Mouse (Mus musculus): ENCODE measurements around the gene Iqsec3. TPM values are rescaled to one million over a fixed set of nuclear protein-coding genes. Genes with fewer than 3 reads are reported as not detected.

Iqsec3 gene
- polyA plus RNA-seq, 1 experiment from 2014 or later, result 0.03 TPM

DNA sequence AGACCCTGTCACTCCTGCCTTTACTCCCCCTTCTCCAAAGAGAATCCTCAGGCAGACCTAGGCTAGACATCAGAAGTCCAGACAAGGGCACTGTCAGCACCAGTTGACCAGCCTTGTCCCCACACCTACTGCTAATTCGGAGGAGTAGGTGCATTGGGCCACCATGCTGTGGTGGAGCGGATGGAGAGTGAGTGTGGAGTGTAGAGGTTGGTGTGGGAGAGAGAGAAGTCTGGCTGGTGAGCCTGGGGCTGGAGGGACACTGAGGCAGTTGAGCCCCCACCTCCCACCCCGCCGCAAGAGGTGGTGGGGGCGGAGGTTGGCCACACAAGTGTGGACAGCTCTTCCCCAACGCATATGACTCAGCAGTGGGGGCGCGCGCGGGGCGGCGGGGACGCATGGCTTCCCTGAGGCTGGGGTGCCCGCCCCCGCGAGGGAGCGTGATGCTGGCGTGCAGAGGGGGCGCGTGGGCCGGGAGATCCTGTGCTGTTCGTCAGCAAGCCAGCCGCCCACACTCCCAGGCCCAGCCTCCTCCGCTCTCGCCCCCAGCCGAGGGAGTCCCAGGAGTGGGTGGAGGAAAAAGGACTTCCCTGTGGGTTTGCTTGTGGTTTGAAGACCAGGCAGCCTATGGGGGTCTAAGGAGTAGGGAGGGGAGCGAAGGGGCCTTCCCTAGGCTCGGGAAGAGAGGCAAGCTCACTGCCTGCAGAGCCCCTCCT, 10.7 kb downstream of the Iqsec3 start:
- no peak overlapping the region for H3K27ac ChIP-seq (ENCODE audit: low read depth, low read length)
- DNase-seq (ENCODE audit: low spot score) (no peak), ATAC-seq (replicated peaks; ENCODE audit: low FRiP score) (no peak)
- no peak overlapping the region for H3K4me3 ChIP-seq (ENCODE audit: low read depth, low read length)
- H3K4me1 ChIP-seq (replicated peaks; ENCODE audit: control insufficient read depth, insufficient read depth, low read length), result no peaks in the 10 kb centered on the region
- WGBS, result 3% methylated on average over 27 of the region's 28 CpGs
- H3K9me3 ChIP-seq (ENCODE audit: control insufficient read depth, low read length), result no peaks in the 10 kb centered on the region
- peak overlapping the region; percentile 24 for H3K4me2 ChIP-seq
- H3K9ac ChIP-seq (ENCODE audit: low read depth, low read length), result no peak overlapping the region
- H3K36me3 ChIP-seq (ENCODE audit: control insufficient read depth, insufficient read depth, low read length), result no peaks in the 10 kb centered on the region
- H3K27me3 ChIP-seq (replicated peaks; ENCODE audit: control insufficient read depth, insufficient read depth, low read length), result no peaks in the 10 kb centered on the region; the same call in 1 of the 2 replicates

DNA sequence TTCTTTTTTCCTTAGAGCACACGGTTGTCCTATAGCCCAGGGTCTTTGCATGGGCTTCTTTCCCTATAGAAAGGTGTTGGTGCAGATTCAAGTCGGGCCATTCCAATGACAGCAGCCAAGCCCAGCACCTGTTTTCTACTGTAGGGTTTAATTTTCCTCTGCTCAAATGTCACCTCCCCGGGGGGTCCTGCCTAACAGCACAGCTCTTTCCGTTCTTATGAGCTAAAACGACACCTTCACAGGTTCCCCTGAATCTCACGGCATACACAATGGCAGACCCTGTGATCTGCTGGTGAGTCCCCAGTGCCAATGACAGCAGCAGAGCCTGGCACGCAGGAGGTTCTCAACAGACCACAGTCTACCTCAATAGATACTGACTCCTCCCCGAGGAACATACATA, 16.1 kb downstream of the Iqsec3 start:
- H3K4me1 ChIP-seq (replicated peaks; ENCODE audit: control insufficient read depth, insufficient read depth, low read length), result no peaks in the 10 kb centered on the region
- no peak overlapping the region for H3K4me2 ChIP-seq
- H3K36me3 ChIP-seq (ENCODE audit: control insufficient read depth, insufficient read depth, low read length), result no peaks in the 10 kb centered on the region
- H3K4me3 ChIP-seq (ENCODE audit: low read depth, low read length), result no peak overlapping the region
- DNase-seq (ENCODE audit: low spot score) (no peak), ATAC-seq (replicated peaks; ENCODE audit: low FRiP score) (no peak)
- no peaks in the 10 kb centered on the region for H3K9me3 ChIP-seq (ENCODE audit: control insufficient read depth, low read length)
- WGBS, result 51% methylated on average over 8 of the region's 8 CpGs
- no peak overlapping the region for H3K9ac ChIP-seq (ENCODE audit: low read depth, low read length)
- no peaks in the 10 kb centered on the region for H3K27me3 ChIP-seq (replicated peaks; ENCODE audit: control insufficient read depth, insufficient read depth, low read length)
- no peak overlapping the region for H3K27ac ChIP-seq (ENCODE audit: low read depth, low read length)

DNA sequence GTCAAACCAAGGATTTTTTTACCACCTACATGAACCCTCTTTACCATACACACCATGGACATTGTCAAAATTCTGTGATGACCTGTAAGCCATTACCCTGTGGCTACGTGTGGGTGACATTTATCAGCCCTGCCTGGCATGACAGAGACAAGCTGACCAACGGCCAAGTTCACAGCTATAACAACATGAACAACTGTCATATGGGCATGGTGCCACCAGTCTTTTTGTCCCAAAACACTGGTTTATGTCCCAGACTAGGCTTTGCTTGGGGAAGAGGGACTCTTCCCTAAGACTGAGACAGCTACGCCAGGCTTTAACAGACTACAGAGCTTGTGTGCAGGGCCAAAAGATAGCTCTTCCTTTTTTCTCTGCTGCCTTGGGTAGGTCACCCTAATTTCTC, 16.8 kb downstream of the Iqsec3 start:
- Histone ChIP-seq H3K4me1 (replicated peaks; ENCODE audit: control insufficient read depth, insufficient read depth, low read length) (no peaks in the 10 kb centered on the region), H3K4me2 (no peak overlapping the region), H3K36me3 (ENCODE audit: control insufficient read depth, insufficient read depth, low read length) (no peaks in the 10 kb centered on the region), H3K4me3 (ENCODE audit: low read depth, low read length) (no peak overlapping the region), H3K27ac (ENCODE audit: low read depth, low read length) (no peak overlapping the region), H3K9ac (ENCODE audit: low read depth, low read length) (no peak overlapping the region), H3K9me3 (ENCODE audit: control insufficient read depth, low read length) (no peaks in the 10 kb centered on the region), H3K27me3 (replicated peaks; ENCODE audit: control insufficient read depth, insufficient read depth, low read length) (no peaks in the 10 kb centered on the region)
- 74% methylated on average over 3 of the region's 3 CpGs for WGBS
- no peak for DNase-seq (ENCODE audit: low spot score)
- no peak for ATAC-seq (replicated peaks; ENCODE audit: low FRiP score)

DNA sequence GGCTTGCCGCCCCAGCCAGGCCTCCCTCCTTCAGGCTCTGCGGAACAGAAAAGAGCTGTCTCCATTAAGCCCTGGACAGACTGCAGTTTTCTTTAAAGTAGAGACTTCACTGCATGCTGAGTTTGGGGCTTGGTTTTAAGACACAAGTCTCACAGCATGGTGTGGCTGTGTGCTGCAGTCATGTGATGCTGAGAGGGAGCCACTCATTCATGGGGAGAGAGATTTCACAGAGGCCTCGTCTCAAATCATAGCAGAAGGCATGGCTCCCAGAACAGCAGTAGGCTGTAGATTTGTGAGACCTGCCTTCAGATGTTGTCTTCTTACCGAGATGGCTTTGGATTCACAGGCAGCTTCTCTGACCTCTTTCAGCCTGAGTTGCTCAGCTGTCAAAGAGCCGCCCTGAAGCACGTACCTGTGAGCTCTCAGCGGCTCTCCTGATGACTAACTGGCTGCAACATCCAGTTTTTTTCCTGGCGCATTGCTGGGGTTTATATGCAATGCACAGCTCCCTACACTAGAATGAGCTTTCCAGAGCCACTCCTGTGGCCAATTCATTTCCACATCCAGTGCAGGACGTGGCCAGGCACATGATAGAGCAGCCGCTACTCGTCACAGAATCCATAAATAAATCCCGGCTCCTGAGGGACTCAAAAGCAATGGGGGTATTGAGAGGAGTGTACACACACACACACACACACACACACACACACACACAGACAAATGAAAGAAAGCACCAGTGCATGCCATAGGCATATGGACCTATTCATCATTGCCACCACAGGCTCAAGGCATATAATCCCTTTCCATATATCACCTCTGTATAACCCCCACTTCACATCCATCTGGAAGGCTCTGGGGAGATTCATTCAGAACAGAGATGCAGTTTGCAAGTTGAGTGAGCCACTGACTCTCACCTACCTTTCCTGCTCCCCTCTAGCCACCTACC, 18.7 kb downstream of the Iqsec3 start:
- Histone ChIP-seq H3K27ac (ENCODE audit: low read depth, low read length) (no peak overlapping the region), H3K4me3 (ENCODE audit: low read depth, low read length) (no peak overlapping the region), H3K9ac (ENCODE audit: low read depth, low read length) (no peak overlapping the region), H3K4me1 (replicated peaks; ENCODE audit: control insufficient read depth, insufficient read depth, low read length) (no peaks in the 10 kb centered on the region), H3K4me2 (no peak overlapping the region), H3K36me3 (ENCODE audit: control insufficient read depth, insufficient read depth, low read length) (no peaks in the 10 kb centered on the region), H3K27me3 (replicated peaks; ENCODE audit: control insufficient read depth, insufficient read depth, low read length) (no peaks in the 10 kb centered on the region), H3K9me3 (ENCODE audit: control insufficient read depth, low read length) (no peaks in the 10 kb centered on the region)
- WGBS, result 66% methylated on average over 12 of the region's 12 CpGs
- DNase-seq (ENCODE audit: low spot score) (no peak), ATAC-seq (replicated peaks; ENCODE audit: low FRiP score) (no peak)

DNA sequence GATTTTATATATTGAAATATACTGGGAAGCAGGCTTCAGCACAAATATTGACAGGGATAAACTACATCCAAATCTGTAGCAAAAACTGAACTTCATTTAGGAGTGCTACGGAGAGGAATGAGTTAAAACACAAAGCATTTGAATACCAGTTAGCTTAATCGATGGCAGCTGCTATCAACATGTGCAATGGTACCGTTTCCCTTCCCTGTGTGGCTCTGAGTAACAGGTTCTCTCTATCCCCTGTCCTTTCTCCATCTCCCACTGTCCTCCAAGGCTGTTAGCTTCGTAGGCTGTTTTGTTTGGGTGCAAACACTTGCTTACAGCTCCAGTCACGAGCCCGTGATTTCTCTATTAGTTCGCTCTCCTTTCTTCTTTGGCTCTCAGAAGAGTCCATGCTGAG, 19.7 kb downstream of the Iqsec3 start:
- H3K9ac ChIP-seq (ENCODE audit: low read depth, low read length), result no peak overlapping the region
- no peak for DNase-seq (ENCODE audit: low spot score)
- 48% methylated on average over 7 of the region's 7 CpGs for WGBS
- no peak for ATAC-seq (replicated peaks; ENCODE audit: low FRiP score)
- H3K9me3 ChIP-seq (ENCODE audit: control insufficient read depth, low read length), result no peaks in the 10 kb centered on the region
- H3K4me1 ChIP-seq (replicated peaks; ENCODE audit: control insufficient read depth, insufficient read depth, low read length), result no peaks in the 10 kb centered on the region
- H3K4me3 ChIP-seq (ENCODE audit: low read depth, low read length), result no peak overlapping the region
- H3K27me3 ChIP-seq (replicated peaks; ENCODE audit: control insufficient read depth, insufficient read depth, low read length), result no peaks in the 10 kb centered on the region
- no peaks in the 10 kb centered on the region for H3K36me3 ChIP-seq (ENCODE audit: control insufficient read depth, insufficient read depth, low read length)
- no peak overlapping the region for H3K4me2 ChIP-seq
- H3K27ac ChIP-seq (ENCODE audit: low read depth, low read length), result no peak overlapping the region

DNA sequence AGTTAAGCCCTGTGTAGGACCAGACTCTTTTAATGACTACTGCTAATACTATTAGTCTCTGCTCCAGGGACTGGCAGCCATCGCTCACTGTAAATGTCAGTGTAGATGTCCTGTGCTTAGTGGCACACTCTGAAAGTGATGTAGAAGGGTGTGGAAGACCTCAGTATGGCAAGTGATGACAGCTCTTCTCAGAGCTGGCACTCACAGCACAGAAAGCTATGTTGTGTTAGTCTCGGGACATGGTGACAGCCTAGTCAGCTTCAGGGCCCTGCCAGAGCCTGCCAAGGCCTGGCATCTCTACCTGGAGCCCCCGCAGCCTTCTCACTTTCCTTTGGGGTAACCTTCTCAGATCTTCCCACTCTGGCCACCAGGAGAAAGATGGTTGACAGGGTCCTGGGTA, 21.8 kb downstream of the Iqsec3 start:
- no peak overlapping the region for H3K9ac ChIP-seq (ENCODE audit: low read depth, low read length)
- H3K36me3 ChIP-seq (ENCODE audit: control insufficient read depth, insufficient read depth, low read length), result no peaks in the 10 kb centered on the region
- no peak overlapping the region for H3K4me3 ChIP-seq (ENCODE audit: low read depth, low read length)
- H3K27me3 ChIP-seq (replicated peaks; ENCODE audit: control insufficient read depth, insufficient read depth, low read length), result no peaks in the 10 kb centered on the region
- no peak overlapping the region for H3K27ac ChIP-seq (ENCODE audit: low read depth, low read length)
- no peak for ATAC-seq (replicated peaks; ENCODE audit: low FRiP score)
- H3K9me3 ChIP-seq (ENCODE audit: control insufficient read depth, low read length), result no peaks in the 10 kb centered on the region
- H3K4me1 ChIP-seq (replicated peaks; ENCODE audit: control insufficient read depth, insufficient read depth, low read length), result no peaks in the 10 kb centered on the region
- no peak for DNase-seq (ENCODE audit: low spot score)
- WGBS, result 75% methylated on average over 3 of the region's 3 CpGs
- H3K4me2 ChIP-seq, result no peak overlapping the region

DNA sequence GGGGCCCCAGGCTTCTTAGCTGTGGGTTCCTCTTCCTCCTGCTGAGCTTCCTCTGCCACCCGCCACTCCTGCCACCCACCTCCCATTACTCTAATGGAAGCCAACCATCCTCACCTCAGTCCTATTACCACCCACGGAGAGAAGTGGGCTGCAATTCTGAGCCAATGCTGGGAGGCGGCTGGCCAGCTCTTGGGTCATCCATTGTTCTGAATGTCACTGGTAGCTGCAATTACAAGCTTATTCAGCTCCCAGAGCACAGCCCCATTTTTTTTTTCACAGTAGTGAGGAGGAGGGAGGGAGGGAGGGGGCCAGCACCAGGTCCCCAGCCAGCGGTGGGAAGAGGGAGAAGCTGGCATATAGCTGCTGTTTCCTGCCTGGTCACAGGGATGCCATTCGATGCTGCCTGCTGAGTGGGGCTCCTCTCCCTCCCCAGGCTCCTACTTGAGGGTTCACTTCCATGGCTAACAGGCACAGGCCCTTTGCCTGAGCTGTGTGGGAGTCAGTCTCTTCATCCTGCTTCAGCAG, 32.7 kb downstream of the Iqsec3 start:
- Histone ChIP-seq H3K4me3 (ENCODE audit: low read depth, low read length) (no peak overlapping the region), H3K27me3 (replicated peaks; ENCODE audit: control insufficient read depth, insufficient read depth, low read length) (no peaks in the 10 kb centered on the region), H3K9ac (ENCODE audit: low read depth, low read length) (no peak overlapping the region), H3K4me2 (no peak overlapping the region), H3K27ac (ENCODE audit: low read depth, low read length) (no peak overlapping the region), H3K36me3 (ENCODE audit: control insufficient read depth, insufficient read depth, low read length) (no peaks in the 10 kb centered on the region), H3K9me3 (ENCODE audit: control insufficient read depth, low read length) (no peaks in the 10 kb centered on the region), H3K4me1 (replicated peaks; ENCODE audit: control insufficient read depth, insufficient read depth, low read length) (no peaks in the 10 kb centered on the region)
- WGBS, result 25% methylated on average over 5 of the region's 5 CpGs
- ATAC-seq (replicated peaks; ENCODE audit: low FRiP score) (no peak), DNase-seq (ENCODE audit: low spot score) (no peak)

DNA sequence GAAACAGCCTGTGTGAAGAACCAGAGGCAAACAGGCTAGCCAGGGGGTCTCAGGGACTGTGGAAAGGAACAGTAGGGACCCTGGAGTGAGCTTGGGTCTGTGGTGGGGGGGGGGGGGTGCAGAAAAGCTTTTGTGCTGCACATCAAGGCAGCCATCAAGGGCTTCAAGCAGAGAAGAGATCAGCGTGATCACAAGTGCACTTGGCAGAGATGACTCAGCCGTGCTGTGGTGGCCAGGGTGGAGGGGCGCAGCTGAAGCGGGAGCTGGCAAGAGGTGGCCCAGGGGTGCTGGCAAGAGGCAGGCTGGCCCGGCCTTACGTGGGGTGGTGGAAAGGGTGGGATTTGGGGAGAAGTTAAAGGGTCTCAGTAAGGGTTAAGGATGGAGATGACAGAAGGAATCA, 48.6 kb downstream of the Iqsec3 start:
- Histone ChIP-seq H3K36me3 (ENCODE audit: control insufficient read depth, insufficient read depth, low read length) (no peaks in the 10 kb centered on the region), H3K9ac (ENCODE audit: low read depth, low read length) (no peak overlapping the region), H3K4me2 (no peak overlapping the region), H3K9me3 (ENCODE audit: control insufficient read depth, low read length) (no peaks in the 10 kb centered on the region), H3K4me3 (ENCODE audit: low read depth, low read length) (no peak overlapping the region), H3K27ac (ENCODE audit: low read depth, low read length) (no peak overlapping the region), H3K4me1 (replicated peaks; ENCODE audit: control insufficient read depth, insufficient read depth, low read length) (no peaks in the 10 kb centered on the region), H3K27me3 (replicated peaks; ENCODE audit: control insufficient read depth, insufficient read depth, low read length) (peaks cover 7% of the 10 kb centered on the region; the same call in 1 of the 2 replicates)
- DNase-seq (ENCODE audit: low spot score), result no peak
- WGBS, result 45% methylated on average over 6 of the region's 6 CpGs
- ATAC-seq (replicated peaks; ENCODE audit: low FRiP score), result no peak
